Mouse (Mus musculus) myocyte (in vitro differentiated cells): ENCODE data around the gene Hpcal1.

Source experiments
- E2F4 ChIP-seq: IDR thresholded peaks from one replicate; pipeline ENCODE4 v1.6.1; 2011; ENCODE audit warnings: mild to moderate bottlenecking, control low read depth, moderate library complexity; ENCODE audit not compliant: insufficient read depth
- MYOD1 ChIP-seq, 3 experiments: IDR thresholded peaks; one replicate each; pipeline ENCODE4 v1.6.1; 2011; ENCODE audit warnings: control low read depth in 2 of 3, low read depth in 2 of 3, mild to moderate bottlenecking in 2 of 3, moderate library complexity in 1 of 3; ENCODE audit not compliant: insufficient read length in 2 of 3, control insufficient read depth in 1 of 3
- POLR2A ChIP-seq: IDR thresholded peaks from one replicate; pipeline ENCODE4 v1.6.1; 2011; ENCODE audit warnings: low read depth, mild to moderate bottlenecking, control low read depth, moderate library complexity; ENCODE audit not compliant: insufficient read length
- REST ChIP-seq: IDR thresholded peaks from one replicate; pipeline ENCODE4 v1.6.1; 2011; ENCODE audit warnings: mild to moderate bottlenecking, control low read depth, moderate library complexity; ENCODE audit not compliant: insufficient read depth, insufficient read length
- TCF12 ChIP-seq: IDR thresholded peaks from one replicate; pipeline ENCODE4 v1.6.1; 2011; ENCODE audit warnings: mild to moderate bottlenecking, control low read depth; ENCODE audit not compliant: poor library complexity, insufficient read depth, severe bottlenecking
- USF1 ChIP-seq: IDR thresholded peaks from one replicate; pipeline ENCODE4 v1.6.1; 2011; ENCODE audit warnings: low read depth, mild to moderate bottlenecking, control low read depth, moderate library complexity

DNA sequence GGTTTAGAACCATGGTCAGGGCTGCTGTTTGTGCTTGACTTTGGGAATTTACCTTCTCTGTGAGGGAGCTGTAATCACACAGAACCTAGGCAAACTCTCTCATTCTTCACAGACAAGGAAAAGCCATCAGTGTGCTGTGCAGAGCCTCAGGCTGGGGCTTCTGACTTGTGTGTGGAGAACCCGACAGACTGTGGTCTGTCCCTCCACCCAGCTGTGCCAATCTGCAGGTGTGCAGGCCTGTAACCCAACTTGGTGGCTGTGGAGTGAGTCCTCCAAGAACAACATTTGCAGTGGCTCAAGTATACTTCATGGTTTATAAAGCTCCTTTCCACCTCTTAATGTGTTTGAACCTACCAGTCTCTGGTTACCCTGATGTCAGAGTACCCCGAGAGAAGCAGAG, 4.5 kb upstream of the Hpcal1 start:
- TF ChIP-seq POLR2A = no peak
- TF ChIP-seq USF1 = no peak
- TF ChIP-seq TCF12 = no peak
- no peak for TF ChIP-seq MYOD1 (IDR thresholded peaks at IDR 0.05; ENCODE audit: control insufficient read depth in 1 of 3, insufficient read length in 2 of 3, low read depth in 2 of 3)
- TF ChIP-seq REST = no peak
- no peak for TF ChIP-seq E2F4
